Mouse (Mus musculus): ENCODE measurements at regions not wholly inside any gene's neighbourhood (a gene's known extent, or its start where the extent isn't known, plus 50 kb on each side); places are given as distances from the start of the nearest gene placed in this dataset.

DNA sequence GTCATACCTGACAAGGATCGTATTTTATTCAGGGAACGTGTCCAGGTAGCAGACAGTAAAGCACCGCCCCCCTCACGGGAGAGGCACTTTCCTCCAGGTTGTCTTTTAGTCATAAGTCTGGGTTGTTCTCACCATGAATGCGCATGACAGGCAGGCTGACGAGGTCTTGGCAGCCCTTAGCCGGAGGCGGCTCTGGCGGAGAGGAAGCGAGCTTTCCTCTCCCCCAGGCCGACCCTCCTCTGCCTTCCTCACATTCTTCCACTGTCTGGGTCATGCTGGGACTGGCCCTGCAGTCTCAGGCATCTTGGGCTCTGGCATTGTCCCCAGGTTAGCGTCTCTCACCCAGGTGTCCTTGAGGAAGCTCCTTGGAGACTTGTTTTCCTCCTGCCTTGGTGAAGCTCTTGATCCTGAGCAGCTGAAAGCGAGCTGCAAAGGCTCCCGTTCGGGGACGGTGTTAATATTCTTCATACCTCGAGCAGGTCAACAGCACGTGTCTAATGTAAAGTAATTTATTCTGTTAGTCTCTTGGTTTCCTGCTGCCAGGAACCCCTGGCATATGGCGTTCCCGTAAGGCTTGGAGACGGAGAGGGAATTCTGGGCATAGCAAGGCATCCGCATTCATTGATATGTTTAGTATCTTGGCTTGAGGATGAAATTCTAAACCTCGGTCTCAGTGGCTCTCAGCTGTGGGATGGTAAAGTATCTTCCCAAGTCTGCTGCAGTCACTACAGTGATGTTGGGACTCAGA, 123.6 kb downstream of the Sox2 start:
- no peaks in the 10 kb centered on the region for H3K4me1 ChIP-seq (ENCODE audit: control insufficient read depth, insufficient read depth, low read length)
- 14% methylated on average over 23 of the region's 23 CpGs for WGBS
- H3K4me2 ChIP-seq (ENCODE audit: low read depth, low read length), result peak overlapping the region; percentile 57
- peak; percentile 55; the same call in 1 of the 2 replicates for ATAC-seq (replicated peaks; ENCODE audit: extremely low read depth, insufficient read depth, low FRiP score)
- peak overlapping the region; percentile 22 for H3K4me3 ChIP-seq (ENCODE audit: low read length)
- H3K27ac ChIP-seq (ENCODE audit: low read length), result no peak overlapping the region
- H3K27me3 ChIP-seq (ENCODE audit: control insufficient read depth, insufficient read depth, low read length), result no peaks in the 10 kb centered on the region
- 0 out of 2 replicates have a peak overlapping the region, but pooled peaks have one; percentile 21 for H3K9ac ChIP-seq (ENCODE audit: low read length)
- no peaks in the 10 kb centered on the region for H3K36me3 ChIP-seq (ENCODE audit: control insufficient read depth, insufficient read depth)
- no peaks in the 10 kb centered on the region for H3K9me3 ChIP-seq (replicated peaks; ENCODE audit: control insufficient read depth, low read length)

GRCm38 (mm10) chr3:34781770-34782169, 131.6 kb downstream of the Sox2 start:
- Histone ChIP-seq H3K36me3 (ENCODE audit: control insufficient read depth, insufficient read depth) (no peaks in the 10 kb centered on the region), H3K27me3 (ENCODE audit: control insufficient read depth, insufficient read depth, low read length) (no peaks in the 10 kb centered on the region), H3K9me3 (replicated peaks; ENCODE audit: control insufficient read depth, low read length) (no peaks in the 10 kb centered on the region), H3K27ac (ENCODE audit: low read length) (no peak overlapping the region), H3K4me1 (ENCODE audit: control insufficient read depth, insufficient read depth, low read length) (no peaks in the 10 kb centered on the region), H3K4me3 (ENCODE audit: low read length) (no peak overlapping the region), H3K9ac (ENCODE audit: low read length) (no peak overlapping the region), H3K4me2 (ENCODE audit: low read depth, low read length) (no peak overlapping the region)
- 83% methylated on average over 6 of the region's 6 CpGs for WGBS
- ATAC-seq (replicated peaks; ENCODE audit: extremely low read depth, insufficient read depth, low FRiP score), result no peak

DNA sequence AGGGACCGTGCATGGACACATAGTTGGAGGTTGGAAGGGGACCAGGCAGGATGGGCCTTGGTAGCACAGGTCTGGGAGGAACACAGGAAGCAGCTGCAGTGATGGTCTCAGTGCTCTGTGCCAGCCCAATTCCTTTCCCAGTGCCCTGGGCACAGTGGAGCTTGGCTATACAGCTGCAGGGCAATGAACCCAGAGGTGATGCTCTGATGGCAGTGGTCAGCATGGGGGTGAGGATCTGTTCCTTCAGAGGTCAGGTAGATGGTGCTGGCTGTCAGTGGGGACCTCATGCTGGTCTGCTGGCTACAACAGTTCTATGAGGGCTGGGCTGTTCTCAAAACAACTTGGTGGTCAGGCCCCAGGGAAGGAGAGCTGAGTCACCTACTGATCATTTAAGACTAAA, 133.2 kb downstream of the Sox2 start:
- Histone ChIP-seq H3K9ac (ENCODE audit: low read length) (no peak overlapping the region), H3K4me1 (ENCODE audit: control insufficient read depth, insufficient read depth, low read length) (no peaks in the 10 kb centered on the region), H3K27me3 (ENCODE audit: control insufficient read depth, insufficient read depth, low read length) (no peaks in the 10 kb centered on the region), H3K4me3 (ENCODE audit: low read length) (no peak overlapping the region), H3K27ac (ENCODE audit: low read length) (no peak overlapping the region), H3K9me3 (replicated peaks; ENCODE audit: control insufficient read depth, low read length) (no peaks in the 10 kb centered on the region), H3K4me2 (ENCODE audit: low read depth, low read length) (no peak overlapping the region), H3K36me3 (ENCODE audit: control insufficient read depth, insufficient read depth) (no peaks in the 10 kb centered on the region)
- no peak for ATAC-seq (replicated peaks; ENCODE audit: extremely low read depth, insufficient read depth, low FRiP score)
- 82% methylated on average over 1 of the region's 1 CpGs for WGBS

- ATAC-seq (replicated peaks; ENCODE audit: extremely low read depth, insufficient read depth, low FRiP score), result no peak
- WGBS, result 89% methylated on average over 3 of the region's 3 CpGs
These were observed 137.0 kb downstream of the Sox2 start for GRCm38 (mm10) chr3:34787211-34787610.

DNA sequence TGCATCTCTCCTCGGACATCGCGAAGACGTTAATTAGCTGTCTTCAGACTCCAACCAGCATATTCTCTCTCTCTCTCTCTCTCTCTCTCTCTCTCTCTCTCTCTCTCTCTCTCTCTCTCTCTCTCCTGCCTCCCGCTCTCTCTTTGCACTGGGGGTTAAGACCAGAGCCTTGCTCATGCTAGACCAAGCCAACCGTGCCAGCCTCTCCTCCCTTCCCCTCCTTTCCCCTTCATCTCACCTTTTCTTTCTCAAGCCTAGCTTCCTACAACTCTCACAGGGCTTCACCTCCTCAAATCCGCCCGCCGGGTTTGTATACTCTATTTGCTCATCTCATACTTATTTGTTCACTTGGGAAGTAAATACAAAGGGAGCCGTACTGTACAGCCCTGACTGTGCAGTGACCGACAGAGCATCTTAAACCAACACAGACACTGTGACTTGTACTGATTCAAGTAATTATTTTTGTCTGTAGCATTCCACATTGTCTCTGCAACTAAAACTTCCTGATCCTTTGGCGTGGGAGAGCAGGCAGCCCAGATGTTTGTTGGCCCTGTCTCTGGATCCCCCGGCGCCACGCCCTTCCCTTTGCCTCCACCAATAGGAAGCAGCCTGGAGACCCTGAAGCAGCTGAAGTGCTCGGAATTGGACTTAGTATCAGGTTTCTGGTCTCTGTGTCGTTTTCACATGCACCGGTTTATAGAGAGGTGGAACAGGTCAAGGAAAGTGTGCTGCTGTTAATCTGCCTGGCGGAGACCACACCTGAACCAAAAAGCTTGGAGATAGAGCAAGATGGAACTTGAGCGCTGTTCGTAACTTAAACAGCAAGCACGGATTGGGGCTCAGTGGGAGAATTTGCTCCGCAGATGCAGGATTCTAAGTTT, 145.1 kb downstream of the Sox2 start:
- H3K4me3 ChIP-seq (ENCODE audit: low read length), result peak overlapping the region; percentile 52
- 18% methylated on average over 23 of the region's 23 CpGs for WGBS
- H3K36me3 ChIP-seq (ENCODE audit: control insufficient read depth, insufficient read depth), result no peaks in the 10 kb centered on the region
- ATAC-seq (replicated peaks; ENCODE audit: extremely low read depth, insufficient read depth, low FRiP score), result peak; percentile 88
- H3K27me3 ChIP-seq (ENCODE audit: control insufficient read depth, insufficient read depth, low read length), result peaks cover 4% of the 10 kb centered on the region; the same call in 1 of the 2 replicates
- H3K27ac ChIP-seq (ENCODE audit: low read length), result no peak overlapping the region
- peaks cover 12% of the 10 kb centered on the region; the same call in 1 of the 2 replicates for H3K4me1 ChIP-seq (ENCODE audit: control insufficient read depth, insufficient read depth, low read length)
- no peaks in the 10 kb centered on the region for H3K9me3 ChIP-seq (replicated peaks; ENCODE audit: control insufficient read depth, low read length)
- H3K4me2 ChIP-seq (ENCODE audit: low read depth, low read length), result peak overlapping the region; percentile 80
- 0 out of 2 replicates have a peak overlapping the region, but pooled peaks have one; percentile 21 for H3K9ac ChIP-seq (ENCODE audit: low read length)

More at GRCm38 (mm10) chr3:34787211-34787610, 137.0 kb downstream of the Sox2 start:
- H3K27ac ChIP-seq (ENCODE audit: low read length), result no peak overlapping the region
- H3K4me1 ChIP-seq (ENCODE audit: control insufficient read depth, insufficient read depth, low read length), result no peaks in the 10 kb centered on the region
- no peak overlapping the region for H3K4me2 ChIP-seq (ENCODE audit: low read depth, low read length)
- H3K27me3 ChIP-seq (ENCODE audit: control insufficient read depth, insufficient read depth, low read length), result no peaks in the 10 kb centered on the region
- no peaks in the 10 kb centered on the region for H3K36me3 ChIP-seq (ENCODE audit: control insufficient read depth, insufficient read depth)
- no peak overlapping the region for H3K9ac ChIP-seq (ENCODE audit: low read length)
- H3K9me3 ChIP-seq (replicated peaks; ENCODE audit: control insufficient read depth, low read length), result no peaks in the 10 kb centered on the region
- no peak overlapping the region for H3K4me3 ChIP-seq (ENCODE audit: low read length)

DNA sequence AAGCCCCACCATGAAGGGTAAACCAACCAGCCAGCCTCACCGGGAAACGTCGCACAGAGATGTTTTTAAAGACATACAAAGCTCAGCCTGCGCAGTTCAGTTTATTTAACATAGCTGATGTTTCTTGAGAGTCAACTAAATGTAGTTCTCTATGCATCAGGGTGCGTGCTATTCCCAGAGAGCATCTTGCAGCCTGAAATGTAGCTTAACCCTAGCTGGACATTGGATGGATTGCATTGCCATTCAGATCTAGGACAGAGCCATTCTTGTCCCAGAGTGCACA, 145.7 kb downstream of the Sox2 start:
- H3K9ac ChIP-seq (ENCODE audit: low read length), result no peak overlapping the region
- H3K36me3 ChIP-seq (ENCODE audit: control insufficient read depth, insufficient read depth), result no peaks in the 10 kb centered on the region
- H3K4me2 ChIP-seq (ENCODE audit: low read depth, low read length), result peak overlapping the region; percentile 80
- H3K9me3 ChIP-seq (replicated peaks; ENCODE audit: control insufficient read depth, low read length), result no peaks in the 10 kb centered on the region
- H3K4me3 ChIP-seq (ENCODE audit: low read length), result peak overlapping the region; percentile 52
- 12% methylated on average over 5 of the region's 5 CpGs for WGBS
- H3K4me1 ChIP-seq (ENCODE audit: control insufficient read depth, insufficient read depth, low read length), result peaks cover 12% of the 10 kb centered on the region; the same call in 1 of the 2 replicates
- H3K27ac ChIP-seq (ENCODE audit: low read length), result no peak overlapping the region
- no peak for ATAC-seq (replicated peaks; ENCODE audit: extremely low read depth, insufficient read depth, low FRiP score)
- H3K27me3 ChIP-seq (ENCODE audit: control insufficient read depth, insufficient read depth, low read length), result peaks cover 4% of the 10 kb centered on the region; the same call in 1 of the 2 replicates

DNA sequence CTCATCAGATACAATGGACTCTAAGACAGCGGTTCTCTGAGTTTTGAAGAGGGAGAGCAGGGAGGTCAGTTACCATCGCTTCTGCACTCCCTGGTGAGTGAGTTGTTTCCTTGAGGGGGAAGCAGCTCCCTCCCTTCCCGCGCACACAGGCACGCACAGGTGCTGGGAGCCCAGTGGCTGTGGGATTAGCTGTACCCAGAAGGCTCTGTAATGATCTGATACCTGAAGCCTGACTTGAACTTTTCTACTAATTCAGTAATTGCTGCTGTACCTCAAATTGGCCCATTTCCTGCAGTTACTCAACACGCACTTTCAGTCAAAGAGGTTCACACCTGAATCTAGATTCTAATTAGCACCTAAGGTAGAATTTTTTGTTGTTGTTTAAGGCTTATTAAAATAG, 158.6 kb downstream of the Sox2 start:
- whole genome bisulfite sequencing, result 21% methylated on average over 6 of the region's 6 CpGs
- Histone ChIP-seq H3K9me3 (replicated peaks; ENCODE audit: control insufficient read depth, low read length) (no peaks in the 10 kb centered on the region), H3K9ac (ENCODE audit: low read length) (no peak overlapping the region), H3K27me3 (ENCODE audit: control insufficient read depth, insufficient read depth, low read length) (peaks cover 3% of the 10 kb centered on the region; the same call in 1 of the 2 replicates), H3K4me3 (ENCODE audit: low read length) (no peak overlapping the region), H3K36me3 (ENCODE audit: control insufficient read depth, insufficient read depth) (no peaks in the 10 kb centered on the region), H3K27ac (ENCODE audit: low read length) (no peak overlapping the region), H3K4me1 (ENCODE audit: control insufficient read depth, insufficient read depth, low read length) (no peaks in the 10 kb centered on the region), H3K4me2 (ENCODE audit: low read depth, low read length) (no peak overlapping the region)
- no peak for ATAC-seq (replicated peaks; ENCODE audit: extremely low read depth, insufficient read depth, low FRiP score)

GRCm38 (mm10) chr3:34811753-34812152, 161.5 kb downstream of the Sox2 start:
- Histone ChIP-seq H3K27ac (ENCODE audit: low read length) (no peak overlapping the region), H3K4me2 (ENCODE audit: low read depth, low read length) (no peak overlapping the region), H3K27me3 (ENCODE audit: control insufficient read depth, insufficient read depth, low read length) (peaks cover 3% of the 10 kb centered on the region; the same call in 1 of the 2 replicates), H3K4me3 (ENCODE audit: low read length) (no peak overlapping the region), H3K9ac (ENCODE audit: low read length) (no peak overlapping the region), H3K9me3 (replicated peaks; ENCODE audit: control insufficient read depth, low read length) (no peaks in the 10 kb centered on the region), H3K4me1 (ENCODE audit: control insufficient read depth, insufficient read depth, low read length) (no peaks in the 10 kb centered on the region), H3K36me3 (ENCODE audit: control insufficient read depth, insufficient read depth) (no peaks in the 10 kb centered on the region)
- 40% methylated on average over 4 of the region's 4 CpGs for WGBS
- no peak for ATAC-seq (replicated peaks; ENCODE audit: extremely low read depth, insufficient read depth, low FRiP score)
